Mouse (Mus musculus): ENCODE results near the gene Adamts5.

The Adamts5 gene

DNA sequence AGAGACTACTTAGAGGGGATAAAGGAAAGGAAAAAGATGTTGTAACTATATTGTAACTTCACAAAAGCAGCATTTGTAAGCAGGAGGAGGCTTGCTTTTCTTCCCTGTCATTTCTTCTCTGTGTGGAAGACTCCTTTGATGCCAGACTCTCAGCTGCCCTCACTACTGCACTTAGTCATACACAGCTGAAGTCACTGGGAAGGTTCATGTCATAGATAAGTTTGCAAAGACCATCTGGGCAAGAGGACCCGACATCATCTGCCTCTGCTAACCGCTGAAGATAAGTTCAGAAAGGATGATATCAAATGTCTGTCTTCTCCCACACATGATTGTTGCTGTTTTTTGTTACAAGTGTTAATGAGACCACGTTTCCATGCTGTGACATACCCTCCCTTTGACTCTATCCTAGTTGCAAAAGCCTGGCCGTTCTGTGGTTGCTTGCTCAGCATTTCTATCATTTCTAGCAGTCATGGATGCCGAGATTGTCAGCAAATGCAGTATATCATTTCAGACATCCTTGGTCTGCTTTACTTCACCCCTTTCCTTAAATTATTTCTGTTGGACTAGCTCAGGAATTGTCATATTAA lies 79.2 kb downstream of the Adamts5 start:
- DNase-seq (ENCODE audit: low spot score in 2 of 2): no peak

DNA sequence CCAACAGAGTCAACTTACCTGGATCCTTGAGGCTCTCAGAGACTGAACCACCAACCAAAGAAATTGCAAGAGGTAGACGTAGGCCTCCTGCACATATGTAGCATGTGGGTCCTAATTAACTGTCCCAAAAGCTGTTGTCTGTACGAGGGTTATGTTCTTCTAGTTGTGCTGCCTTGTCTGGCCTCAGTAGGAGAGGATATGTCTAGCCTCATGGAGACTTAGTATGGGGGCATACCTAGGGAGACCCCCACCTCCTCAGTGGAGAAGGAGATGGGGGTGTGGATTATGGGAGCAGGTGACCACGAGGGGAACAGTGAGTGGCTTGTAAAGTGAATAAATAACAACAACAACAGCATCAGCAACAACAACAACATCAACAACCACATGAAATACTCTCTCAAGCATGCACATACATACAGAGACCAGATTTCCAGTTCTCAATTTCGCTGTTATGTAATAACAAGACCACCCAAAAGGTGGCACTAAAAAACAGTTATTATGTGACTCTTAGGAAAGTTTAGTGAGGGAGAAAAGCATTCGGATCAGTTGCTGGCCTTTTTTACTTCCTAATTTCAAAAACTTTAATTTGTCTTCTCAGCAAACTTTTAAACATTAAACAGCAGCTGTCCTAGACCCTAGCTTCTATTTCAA lies 81.7 kb downstream of the Adamts5 start:
- DNase-seq (ENCODE audit: low spot score in 2 of 2): no peak

DNA sequence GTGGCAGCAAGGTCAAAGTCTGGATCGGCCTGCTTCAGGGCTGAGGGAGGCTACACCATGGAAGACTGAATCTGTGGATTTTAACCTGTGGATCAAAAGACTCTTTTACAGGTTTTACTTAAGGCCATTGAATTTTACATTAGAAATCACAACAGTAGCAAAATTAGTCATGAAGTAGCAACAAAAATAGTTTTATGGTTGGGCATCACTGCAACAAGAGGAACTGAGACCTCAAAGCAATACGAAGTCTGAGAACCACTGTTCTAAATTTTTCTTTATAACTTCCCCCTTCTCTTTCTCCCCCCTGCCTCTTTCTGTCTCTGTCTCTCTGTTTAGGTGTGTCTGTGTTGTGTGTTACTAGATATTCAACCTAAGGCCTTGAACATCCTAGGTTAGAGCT lies 87.5 kb downstream of the Adamts5 start:
- DNase-seq (ENCODE audit: low spot score in 2 of 2): no peak

DNA sequence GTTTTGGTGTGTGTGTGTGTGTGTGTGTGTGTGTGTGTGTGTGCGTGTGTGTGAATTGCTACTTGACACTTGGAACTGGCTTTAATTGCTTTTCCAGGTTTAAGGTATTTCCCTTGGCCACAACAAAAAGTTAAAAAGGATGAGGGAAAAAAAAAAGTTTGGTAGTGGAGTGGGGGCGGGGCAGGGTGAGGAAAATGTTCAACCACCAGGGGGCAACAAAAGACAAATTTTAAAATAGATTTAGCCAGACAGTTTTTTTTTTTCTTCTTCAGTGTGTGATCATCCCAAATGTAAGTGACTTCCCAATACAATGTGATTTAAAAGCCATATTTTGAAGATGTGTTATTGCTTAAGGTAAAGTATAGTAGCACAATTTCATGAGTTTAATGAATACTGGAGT lies 94.0 kb downstream of the Adamts5 start:
- DNase-seq (ENCODE audit: low spot score in 2 of 2): peak in 1 of 2 experiments; percentile 76

DNA sequence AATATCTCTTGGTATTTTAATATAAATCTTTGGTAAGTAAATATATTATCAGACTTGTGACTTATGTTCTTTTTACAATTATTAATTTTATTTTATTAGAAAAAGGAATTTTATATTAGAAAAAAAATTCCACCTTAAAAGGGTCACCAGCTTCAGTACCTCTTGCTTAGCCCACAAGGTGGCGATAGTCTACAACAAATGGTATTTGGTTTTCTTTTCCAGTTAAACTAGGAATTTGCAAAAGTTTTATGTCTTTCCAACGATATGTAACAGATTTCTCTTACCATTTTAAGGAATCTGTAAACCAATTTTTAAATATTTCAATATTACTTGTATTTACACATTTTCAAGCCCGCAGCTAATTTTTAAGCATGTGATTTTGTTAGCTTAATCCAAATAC lies 94.6 kb downstream of the Adamts5 start:
- DNase-seq (ENCODE audit: low spot score in 2 of 2): peak in 1 of 2 experiments; percentile 62
